Mouse (Mus musculus): ENCODE data around the gene Tdg. TPM values are rescaled to one million over a fixed set of nuclear protein-coding genes. Genes with fewer than 3 reads are reported as not detected.

The Tdg gene
- total and polyA plus RNA-seq, 3 experiments = 63.0 to 115 (median 88.9) TPM

- TF ChIP-seq CTCF (conservative IDR thresholded peaks at IDR 0.05 in 1 of 2, IDR thresholded peaks at IDR 0.05 in 1 of 2; ENCODE audit: low read depth in 2 of 2, low read length in 2 of 2) (no peak), TCF12 (IDR thresholded peaks at IDR 0.05; ENCODE audit: low read depth, low read length) (no peak), JUND (conservative IDR thresholded peaks at IDR 0.05; ENCODE audit: low read depth, low read length) (no peak), MXI1 (IDR thresholded peaks at IDR 0.05; ENCODE audit: low read depth, low read length) (no peak), E2F4 (IDR thresholded peaks at IDR 0.05; ENCODE audit: insufficient replicate concordance, low read depth, low read length) (no peak), ELF1 (IDR thresholded peaks at IDR 0.05; ENCODE audit: low read depth, low read length) (no peak), HCFC1 (IDR thresholded peaks at IDR 0.05; ENCODE audit: low read depth, low read length) (no peak), UBTF (IDR thresholded peaks at IDR 0.05; ENCODE audit: low read depth, low read length) (no peak), JUN (IDR thresholded peaks at IDR 0.05; ENCODE audit: insufficient read depth, low read depth, low read length) (no peak), CHD2 (IDR thresholded peaks at IDR 0.05; ENCODE audit: low read length) (no peak)
- in situ Hi-C loops (cut with MboI; ENCODE audit: low pct_ligation_motif_present, low pct_unique_long_range_greater_than_20kb, low sequenced_read_pairs) (no loop called here), dilution Hi-C loops (cut with MboI; ENCODE audit: extremely low pct_ligation_motif_present, extremely low pct_unique_long_range_greater_than_20kb, low sequenced_read_pairs) (no loop called here)
- Histone ChIP-seq H3K9ac (ENCODE audit: insufficient read depth, low read depth) (no peak within 1 kb of the TSS), H3K36me3 (replicated peaks in 1 of 2; ENCODE audit: control insufficient read depth in 1 of 2, insufficient read depth in 1 of 2, low read length in 1 of 2) (no peaks in the 10 kb centered on the region), H3K27ac (ENCODE audit: insufficient read depth, low read depth) (no peak within 1 kb of the TSS), H3K4me1 (ENCODE audit: control insufficient read depth in 1 of 2, insufficient read depth in 2 of 2) (peaks cover 11 to 33% of the 10 kb centered on the region in 2 experiments), H3K27me3 (replicated peaks) (no peaks in the 10 kb centered on the region), H3K4me3 (replicated peaks in 1 of 3; ENCODE audit: low read depth in 2 of 3, low read length in 2 of 3, poor library complexity in 1 of 3) (no peak within 1 kb of the TSS), H3K79me2 (replicated peaks; ENCODE audit: control insufficient read depth, extremely low read depth, insufficient read depth, poor library complexity, severe bottlenecking) (no peaks in the 10 kb centered on the region; the same call in 1 of the 2 replicates), H3K4me2 (ENCODE audit: insufficient read depth, low read depth, poor library complexity, severe bottlenecking) (0 out of 2 replicates have a peak within 1 kb of the TSS, but pooled peaks have one; percentile 18), H3K9me3 (replicated peaks; ENCODE audit: low read length) (no peaks in the 10 kb centered on the region)
- DNase-seq (ENCODE audit: extremely low read depth) = no peak
Measured at GRCm38 (mm10) chr10:82695956-82696355, 66.3 kb downstream of the Tdg start, which contains the start of gene Hcfc2. TSS of gene Hcfc2 (plus strand) at chr10:82696160.

GRCm38 (mm10) chr10:82696453-82697079, 66.9 kb downstream of the Tdg start:
- Histone ChIP-seq H3K36me3 (replicated peaks in 1 of 2; ENCODE audit: control insufficient read depth in 1 of 2, insufficient read depth in 1 of 2, low read length in 1 of 2) (peaks cover 0 to 5% of the 10 kb centered on the region in 2 experiments), H3K9ac (ENCODE audit: insufficient read depth, low read depth) (no peak overlapping the region), H3K4me3 (replicated peaks in 1 of 3; ENCODE audit: low read depth in 2 of 3, low read length in 2 of 3, poor library complexity in 1 of 3) (no peak overlapping the region), H3K27me3 (replicated peaks) (no peaks in the 10 kb centered on the region), H3K4me2 (ENCODE audit: insufficient read depth, low read depth, poor library complexity, severe bottlenecking) (0 out of 2 replicates have a peak overlapping the region, but pooled peaks have one; percentile 18), H3K79me2 (replicated peaks; ENCODE audit: control insufficient read depth, extremely low read depth, insufficient read depth, poor library complexity, severe bottlenecking) (no peaks in the 10 kb centered on the region; the same call in 1 of the 2 replicates), H3K27ac (ENCODE audit: insufficient read depth, low read depth) (no peak overlapping the region), H3K4me1 (ENCODE audit: control insufficient read depth in 1 of 2, insufficient read depth in 2 of 2) (peaks cover 11 to 33% of the 10 kb centered on the region in 2 experiments), H3K9me3 (replicated peaks; ENCODE audit: low read length) (no peaks in the 10 kb centered on the region)
- dilution Hi-C loops (cut with MboI; ENCODE audit: extremely low pct_ligation_motif_present, extremely low pct_unique_long_range_greater_than_20kb, low sequenced_read_pairs) (no loop called here), in situ Hi-C loops (cut with MboI; ENCODE audit: low pct_ligation_motif_present, low pct_unique_long_range_greater_than_20kb, low sequenced_read_pairs) (no loop called here)
- no peak for TF ChIP-seq JUN (IDR thresholded peaks at IDR 0.05; ENCODE audit: insufficient read depth, low read depth, low read length)
- TF ChIP-seq NRF1 (IDR thresholded peaks at IDR 0.05; ENCODE audit: low read depth, low read length) = no peak
- TF ChIP-seq RAD21 (IDR thresholded peaks at IDR 0.05; ENCODE audit: low read depth, low read length) = no peak
- TF ChIP-seq CHD1 (IDR thresholded peaks at IDR 0.05; ENCODE audit: low read depth, low read length) = no peak
- DNase-seq (ENCODE audit: extremely low read depth) = no peak
